Mouse (Mus musculus): ENCODE measurements at regions not wholly inside any gene's neighbourhood (a gene's known extent, or its start where the extent isn't known, plus 50 kb on each side); places are given as distances from the start of the nearest gene placed in this dataset.

DNA sequence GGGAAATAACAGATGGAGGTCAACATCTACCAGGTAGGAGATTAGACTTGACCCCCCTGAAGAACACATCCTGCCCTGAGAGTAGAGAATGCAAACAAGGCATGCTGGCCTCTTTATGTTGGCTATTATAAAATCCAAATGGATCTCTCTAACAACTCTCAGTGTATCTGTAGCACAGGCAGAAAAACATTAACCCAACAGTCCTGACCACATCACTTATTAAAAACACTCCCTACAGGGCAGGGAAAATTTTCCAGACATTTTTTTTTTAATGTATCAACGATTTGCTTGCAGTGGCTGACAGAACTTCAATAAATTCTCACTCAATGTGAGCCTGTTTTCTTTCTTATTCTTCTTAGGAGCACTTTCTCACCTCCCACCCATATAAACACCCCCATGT, 511.4 kb downstream of the Cdk5rap2 start:
- intact Hi-C loops (cut with DNase I) = no loop called here
- DNase-seq = no peak

- DNase-seq = no peak
- intact Hi-C loops (cut with DNase I) = no loop called here
Measured at GRCm38 (mm10) chr4:69896111-69896510, 514.1 kb downstream of the Cdk5rap2 start.

GRCm38 (mm10) chr4:69892829-69893175, 517.4 kb downstream of the Cdk5rap2 start:
- DNase-seq = no peak
- intact Hi-C loops (cut with DNase I) = no loop called here

GRCm38 (mm10) chr4:69891898-69892828, 518.1 kb downstream of the Cdk5rap2 start:
- DNase-seq = no peak
- intact Hi-C loops (cut with DNase I) = no loop called here

DNA sequence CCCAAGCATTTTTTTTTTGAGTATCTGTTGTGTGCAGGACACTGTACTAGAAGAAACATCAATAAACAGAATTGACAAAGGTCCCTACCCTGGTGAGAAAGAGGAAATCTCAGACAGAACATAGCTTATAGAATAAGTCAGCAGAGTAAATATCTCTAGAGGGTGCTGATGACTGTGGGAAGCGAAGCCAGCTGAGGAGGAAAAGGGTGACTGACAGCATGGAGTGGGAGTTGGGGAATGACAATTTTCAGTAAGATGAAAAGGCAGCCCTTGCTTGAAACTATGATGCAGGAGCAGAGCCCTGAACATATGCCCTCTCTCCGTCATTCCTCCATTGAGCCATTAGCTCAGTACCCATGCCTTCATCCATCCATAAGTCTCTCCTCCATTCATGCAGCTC, 519.6 kb downstream of the Cdk5rap2 start:
- no peak for DNase-seq

GRCm38 (mm10) chr4:69889931-69890634, 520.2 kb downstream of the Cdk5rap2 start:
- intact Hi-C loops (cut with DNase I) = no loop called here
- DNase-seq = no peak

More for the DNA sequence above, 519.6 kb downstream of the Cdk5rap2 start:
- intact Hi-C loops (cut with DNase I) = no loop called here

DNA sequence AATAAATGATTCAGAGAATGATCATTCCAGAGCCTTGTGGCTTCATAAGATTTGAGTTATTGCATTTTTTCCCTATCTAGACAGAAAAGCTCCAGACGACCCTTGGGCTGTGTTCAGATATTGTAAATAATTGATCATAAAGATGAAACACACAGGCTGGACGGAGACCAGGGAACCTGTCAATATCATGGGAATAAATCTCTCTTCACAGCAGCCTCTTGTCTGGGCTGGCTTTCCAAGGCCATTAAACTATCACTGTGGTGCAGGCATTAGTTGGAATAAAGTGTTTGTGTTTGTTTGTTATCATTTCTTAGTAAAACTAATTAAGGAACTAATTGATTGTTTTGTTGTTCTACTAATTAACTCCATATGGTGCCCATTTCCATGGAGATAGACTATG, 533.5 kb downstream of the Cdk5rap2 start:
- intact Hi-C loops (cut with DNase I) = no loop called here
- no peak for DNase-seq

- intact Hi-C loops (cut with DNase I) = no loop called here
- DNase-seq = no peak
Measured at GRCm38 (mm10) chr4:69870638-69871037, 539.6 kb downstream of the Cdk5rap2 start.

DNA sequence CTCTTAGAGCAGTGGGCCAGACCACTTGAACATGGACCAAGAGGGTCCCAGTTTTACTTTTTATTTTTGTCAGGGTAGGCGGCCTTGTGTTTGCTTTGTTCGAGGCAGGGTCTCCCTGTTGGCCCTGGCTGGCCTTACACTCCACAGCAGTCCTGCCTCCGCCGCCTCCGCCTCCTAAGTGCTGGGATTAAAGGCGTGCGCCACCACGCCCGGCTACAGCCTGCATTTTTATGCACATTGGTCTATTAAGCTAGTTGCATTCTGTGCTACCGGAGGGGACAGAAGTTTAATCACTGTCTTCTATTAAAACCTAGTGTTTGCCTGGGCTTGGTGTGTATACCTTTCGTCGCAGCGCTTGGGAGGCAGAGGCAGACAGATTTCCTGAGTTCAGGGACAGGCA, 555.2 kb downstream of the Cdk5rap2 start:
- no peak for DNase-seq
- intact Hi-C loops (cut with DNase I) = no loop called here

GRCm38 (mm10) chr4:69852637-69853036, 557.6 kb downstream of the Cdk5rap2 start:
- intact Hi-C loops (cut with DNase I) = no loop called here
- no peak for DNase-seq

- intact Hi-C loops (cut with DNase I) = no loop called here
Measured at GRCm38 (mm10) chr4:69849423-69849822, 560.8 kb downstream of the Cdk5rap2 start.

DNA sequence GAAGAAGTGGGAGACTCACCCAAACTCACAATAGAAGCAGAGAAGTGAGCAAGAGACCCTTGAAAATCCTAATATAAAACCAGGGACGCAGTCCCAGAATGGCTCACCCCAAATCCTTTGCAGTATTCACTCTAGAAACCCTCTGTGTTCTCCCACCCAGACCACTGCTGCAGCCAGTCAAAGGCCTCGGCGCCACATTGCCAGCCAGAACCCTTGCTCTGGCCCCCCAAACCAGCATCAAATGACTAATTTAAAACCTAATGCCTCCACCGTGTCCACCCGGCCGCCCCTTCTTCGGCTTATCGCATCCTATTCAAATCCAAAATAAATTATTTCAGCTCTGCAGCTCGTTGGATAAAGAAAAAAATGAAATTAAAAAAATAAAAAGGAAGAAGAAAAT, 570.4 kb downstream of the Cdk5rap2 start:
- DNase-seq = no peak
- intact Hi-C loops (cut with DNase I) = no loop called here

More at GRCm38 (mm10) chr4:69849423-69849822, 560.8 kb downstream of the Cdk5rap2 start:
- no peak for DNase-seq

DNA sequence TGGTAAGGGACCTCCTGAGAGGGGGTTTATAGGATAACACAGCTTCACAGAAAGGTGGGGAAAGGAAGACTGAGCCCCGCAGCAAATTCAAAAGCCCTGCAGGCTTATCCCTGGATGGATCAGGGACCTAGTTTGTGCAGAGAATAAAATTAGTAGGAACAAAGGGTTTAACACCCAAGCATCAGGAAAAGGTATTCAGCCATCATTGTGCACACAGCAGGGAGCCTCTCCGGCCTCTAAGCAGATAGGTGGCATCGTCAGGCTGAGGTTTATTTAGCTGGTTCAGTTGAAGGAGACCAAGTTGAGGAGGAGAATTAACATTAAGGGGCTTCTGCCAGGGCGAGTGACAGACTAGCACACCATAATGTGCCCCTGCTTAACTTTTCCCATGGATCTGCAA, 571.3 kb downstream of the Cdk5rap2 start:
- intact Hi-C loops (cut with DNase I) = no loop called here
- DNase-seq = no peak

DNA sequence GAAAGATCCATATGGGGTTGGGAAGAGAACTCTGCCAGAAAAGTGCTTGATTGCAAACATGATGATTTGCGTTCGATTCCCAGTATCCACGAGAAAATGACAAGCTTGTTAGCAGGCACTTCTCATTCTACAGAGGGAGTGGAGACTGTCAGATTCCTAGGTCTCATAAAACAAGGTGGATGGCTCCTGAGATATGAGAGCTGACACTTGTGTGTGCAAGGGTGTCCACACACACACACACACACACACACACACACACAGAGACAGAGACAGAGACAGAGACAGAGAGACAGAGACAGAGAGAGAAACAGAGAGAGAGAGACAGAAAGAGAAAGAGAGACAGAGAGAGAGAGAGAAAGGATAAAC, 585.4 kb downstream of the Cdk5rap2 start:
- no peak for DNase-seq
- intact Hi-C loops (cut with DNase I) = no loop called here

DNA sequence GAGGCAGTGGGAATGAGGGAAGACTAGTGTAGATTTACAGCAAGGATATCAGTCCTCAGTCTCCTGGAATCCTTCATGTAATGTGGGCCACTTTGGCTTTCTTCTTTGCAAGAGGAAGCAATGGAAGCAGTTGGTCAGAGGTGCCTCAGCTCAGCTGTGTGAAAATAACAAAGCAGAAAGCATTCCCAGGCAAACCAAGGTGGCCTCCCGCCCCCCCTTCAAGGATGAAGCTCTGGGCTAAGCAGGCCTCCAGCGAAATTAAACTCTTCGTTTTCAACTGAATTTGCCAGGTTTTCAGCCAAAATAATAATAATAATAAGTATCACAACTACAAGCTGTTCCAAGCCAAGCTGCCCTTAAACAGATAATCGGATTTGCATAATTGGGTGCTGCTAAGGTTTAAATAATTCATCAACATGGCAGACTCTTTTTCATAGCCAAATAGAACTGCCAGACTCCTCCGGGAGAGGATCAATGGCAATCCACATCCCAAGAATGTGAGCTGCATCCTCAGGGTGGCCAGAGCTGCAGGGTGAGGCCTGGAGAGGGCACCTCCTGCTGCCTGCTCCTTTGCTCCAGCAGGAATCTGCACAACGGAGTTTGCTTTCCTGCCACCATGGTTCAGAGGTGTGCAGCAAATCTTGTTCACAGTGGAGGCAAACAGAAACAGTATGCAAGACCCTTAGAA, 585.9 kb downstream of the Cdk5rap2 start:
- intact Hi-C loops (cut with DNase I) = no loop called here
- DNase-seq = no peak

DNA sequence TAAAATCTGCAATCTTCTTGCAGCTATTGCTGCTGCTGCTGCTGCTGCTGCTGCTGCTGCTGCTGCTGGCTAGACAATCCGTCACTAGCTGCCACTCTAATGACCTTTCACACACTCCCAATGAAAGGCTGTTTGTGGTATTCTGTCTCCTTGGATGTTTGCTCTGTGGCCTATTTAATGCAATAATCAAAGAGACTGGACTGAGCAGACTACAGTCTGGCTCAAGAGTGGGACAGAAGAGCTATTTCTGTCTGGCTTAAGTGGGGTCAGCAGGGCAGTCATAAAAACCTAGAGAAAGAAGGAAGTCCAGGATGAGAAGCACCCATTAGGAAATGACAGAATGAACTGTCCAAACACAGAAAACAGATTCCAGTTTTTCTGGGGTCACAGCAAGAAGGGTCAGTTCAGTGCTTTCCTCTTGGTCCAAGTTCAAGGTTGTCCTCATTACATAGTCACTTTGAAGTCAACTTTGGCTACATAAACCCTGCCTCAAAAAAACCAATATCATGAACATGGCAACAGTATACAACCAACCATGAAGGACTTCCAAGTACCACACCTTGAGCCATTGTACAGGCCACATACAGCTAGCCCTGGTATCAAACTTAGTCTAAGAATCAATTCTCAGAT, 586.8 kb downstream of the Cdk5rap2 start:
- intact Hi-C loops (cut with DNase I) = no loop called here

GRCm38 (mm10) chr4:69818885-69819284, 591.4 kb downstream of the Cdk5rap2 start:
- DNase-seq = no peak
- intact Hi-C loops (cut with DNase I) = no loop called here

More for the DNA sequence above, 586.8 kb downstream of the Cdk5rap2 start:
- peak in 1 of 2 experiments; percentile 5 for DNase-seq

- DNase-seq = no peak
- intact Hi-C loops (cut with DNase I) = no loop called here
Measured at GRCm38 (mm10) chr4:69785481-69786050, 624.7 kb downstream of the Cdk5rap2 start.

DNA sequence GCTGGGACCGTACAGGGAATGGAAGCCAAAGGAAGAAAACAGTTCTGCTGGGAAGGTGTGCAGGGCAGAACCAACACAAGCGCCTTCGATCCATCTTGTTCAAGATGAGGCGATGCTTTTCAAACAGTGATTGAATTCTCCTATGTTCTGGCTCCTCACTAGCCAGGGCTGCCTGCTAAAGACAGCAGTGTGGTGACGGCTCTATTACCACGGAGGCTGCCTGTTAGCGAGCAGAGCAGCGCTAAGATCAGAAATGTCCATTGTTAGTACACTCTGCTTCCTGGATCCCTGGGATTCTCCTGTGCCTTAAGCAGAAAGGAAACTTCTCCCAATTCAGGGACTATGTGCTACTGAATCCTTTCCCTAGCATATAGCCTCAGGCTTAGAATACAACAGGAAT, 629.0 kb downstream of the Cdk5rap2 start:
- intact Hi-C loops (cut with DNase I) = no loop called here

GRCm38 (mm10) chr4:69761841-69762240, 648.4 kb downstream of the Cdk5rap2 start:
- DNase-seq = no peak
- intact Hi-C loops (cut with DNase I) = no loop called here

More for the DNA sequence above, 629.0 kb downstream of the Cdk5rap2 start:
- no peak for DNase-seq

GRCm38 (mm10) chr4:69759596-69759995, 650.6 kb downstream of the Cdk5rap2 start:
- no peak for DNase-seq
- intact Hi-C loops (cut with DNase I) = no loop called here
